Mouse (Mus musculus) liver, embryonic 12.5 days (tissue): ENCODE results near the gene Bmpr2. TPM values are rescaled to one million over a fixed set of nuclear protein-coding genes. Genes with fewer than 3 reads are reported as not detected.
A peak's percentile ranks its signal among the peaks of the same experiment; 100 is the strongest.

ENCODE experiments used
- ATAC-seq: fragments of 200-750 bp; cut with Nextera tagmentation; 2 replicates; pipeline ENCODE4 v1.8.0; 2017; ENCODE audit warnings: moderate number of reproducible peaks, mild to moderate bottlenecking, moderate library complexity
- H3K27ac ChIP-seq: fragments of 300-500 bp; sonication (generic); 2 replicates; pipeline ENCODE4 v1.5.1; 2016; ENCODE audit warnings: mild to moderate bottlenecking
- H3K27me3 ChIP-seq: fragments of 300-500 bp; sonication (generic); replicated peaks from 2 replicates; pipeline ENCODE4 v1.6.1; 2016; ENCODE audit warnings: mild to moderate bottlenecking, moderate library complexity
- H3K36me3 ChIP-seq: fragments of 300-500 bp; sonication (generic); 2 replicates; pipeline ENCODE4 v1.6.1; 2016; ENCODE audit warnings: mild to moderate bottlenecking, moderate library complexity
- H3K4me1 ChIP-seq: fragments of 300-500 bp; sonication (generic); 2 replicates; pipeline ENCODE4 v1.6.1; 2016
- H3K4me2 ChIP-seq: fragments of 300-500 bp; sonication (generic); 2 replicates; pipeline ENCODE4 v1.6.1; 2016; ENCODE audit warnings: mild to moderate bottlenecking, moderate library complexity
- H3K4me3 ChIP-seq: fragments of 300-500 bp; sonication (generic); 2 replicates; pipeline ENCODE4 v1.5.1; 2016; ENCODE audit warnings: mild to moderate bottlenecking, moderate library complexity
- H3K9ac ChIP-seq: fragments of 300-500 bp; sonication (generic); 2 replicates; pipeline ENCODE4 v1.6.1; 2016; ENCODE audit warnings: mild to moderate bottlenecking, moderate library complexity
- H3K9me3 ChIP-seq: fragments of 300-500 bp; sonication (generic); replicated peaks from 2 replicates; pipeline ENCODE4 v1.6.1; 2016; ENCODE audit warnings: mild to moderate bottlenecking, moderate library complexity
- WGBS: fragments of 180-500 bp; shearing (Covaris S2); methylation state at CpG from one replicate; pipeline ENCODE4 v1.1.7; 2016; ENCODE audit not compliant: insufficient replicate concordance; 5-methylcytosine and 5-hydroxymethylcytosine counted together
- polyA plus RNA-seq: library from polyadenylated mRNA; unstranded; fragments of >200 nt; fragmentation: Nextera tagmentation; extraction: Ambion mirVana; gene quantifications from 2 replicates; pipeline ENCODE4 v1.2.1, GENCODE M21; 2016

Bmpr2 gene
- polyA plus RNA-seq, 1 experiment from 2014 or later = 1.5 TPM

GRCm38 (mm10) chr1:59883349-59884134 is 120.3 kb downstream of the Bmpr2 start:
- Histone ChIP-seq H3K27ac (no peak overlapping the region), H3K4me1 (no peaks in the 10 kb centered on the region), H3K9ac (no peak overlapping the region), H3K36me3 (no peaks in the 10 kb centered on the region), H3K27me3 (no peaks in the 10 kb centered on the region), H3K4me3 (no peak overlapping the region), H3K4me2 (no peak overlapping the region), H3K9me3 (no peaks in the 10 kb centered on the region)
- ATAC-seq = no peak
- WGBS = 34% methylated on average over 3 of the region's 3 CpGs

- Histone ChIP-seq H3K4me3 (no peak overlapping the region), H3K9me3 (no peaks in the 10 kb centered on the region), H3K27me3 (no peaks in the 10 kb centered on the region), H3K27ac (no peak overlapping the region), H3K4me1 (no peaks in the 10 kb centered on the region), H3K9ac (no peak overlapping the region), H3K4me2 (no peak overlapping the region), H3K36me3 (no peaks in the 10 kb centered on the region)
- ATAC-seq = no peak
- whole genome bisulfite sequencing = 70% methylated on average over 4 of the region's 4 CpGs
Measured at GRCm38 (mm10) chr1:59886899-59887298, 123.7 kb downstream of the Bmpr2 start.

- no peaks in the 10 kb centered on the region for H3K9me3 ChIP-seq
- H3K36me3 ChIP-seq = no peaks in the 10 kb centered on the region
- H3K4me2 ChIP-seq = no peak overlapping the region
- no peak overlapping the region for H3K9ac ChIP-seq
- no peak overlapping the region for H3K27ac ChIP-seq
- H3K27me3 ChIP-seq = no peaks in the 10 kb centered on the region
- ATAC-seq = no peak
- H3K4me1 ChIP-seq = peaks cover 5% of the 10 kb centered on the region
- no peak overlapping the region for H3K4me3 ChIP-seq
Measured at GRCm38 (mm10) chr1:59888018-59888417, 124.8 kb downstream of the Bmpr2 start.

GRCm38 (mm10) chr1:59891185-59891584 is 128.0 kb downstream of the Bmpr2 start:
- Histone ChIP-seq H3K27ac (no peak overlapping the region), H3K4me3 (no peak overlapping the region), H3K9me3 (no peaks in the 10 kb centered on the region), H3K36me3 (no peaks in the 10 kb centered on the region), H3K9ac (no peak overlapping the region), H3K4me2 (no peak overlapping the region), H3K27me3 (no peaks in the 10 kb centered on the region), H3K4me1 (peaks cover 37% of the 10 kb centered on the region)
- ATAC-seq = no peak
- WGBS = 69% methylated on average over 4 of the region's 4 CpGs

- Histone ChIP-seq H3K36me3 (no peaks in the 10 kb centered on the region), H3K4me2 (no peak overlapping the region), H3K27me3 (no peaks in the 10 kb centered on the region), H3K4me3 (no peak overlapping the region), H3K9ac (no peak overlapping the region), H3K9me3 (no peaks in the 10 kb centered on the region), H3K27ac (no peak overlapping the region), H3K4me1 (peaks cover 53% of the 10 kb centered on the region)
- no peak for ATAC-seq
- 71% methylated on average over 8 of the region's 8 CpGs for WGBS
Measured at GRCm38 (mm10) chr1:59892777-59893176, 129.6 kb downstream of the Bmpr2 start.

- Histone ChIP-seq H3K4me3 (no peak overlapping the region), H3K27me3 (no peaks in the 10 kb centered on the region), H3K9ac (peak overlapping the region; percentile 47), H3K9me3 (no peaks in the 10 kb centered on the region), H3K4me2 (peak overlapping the region; percentile 55), H3K36me3 (no peaks in the 10 kb centered on the region), H3K27ac (peak overlapping the region; percentile 86), H3K4me1 (peaks cover 65% of the 10 kb centered on the region)
- peak; percentile 85 for ATAC-seq
- WGBS = 14% methylated on average over 4 of the region's 4 CpGs
Measured at GRCm38 (mm10) chr1:59894025-59894424, 130.8 kb downstream of the Bmpr2 start.

- no peak overlapping the region for H3K9ac ChIP-seq
- no peaks in the 10 kb centered on the region for H3K36me3 ChIP-seq
- H3K9me3 ChIP-seq = no peaks in the 10 kb centered on the region
- no peak overlapping the region for H3K27ac ChIP-seq
- no peak for ATAC-seq
- no peak overlapping the region for H3K4me3 ChIP-seq
- H3K4me1 ChIP-seq = peaks cover 80% of the 10 kb centered on the region
- 69% methylated on average over 4 of the region's 4 CpGs for WGBS
- H3K27me3 ChIP-seq = no peaks in the 10 kb centered on the region
- no peak overlapping the region for H3K4me2 ChIP-seq
Measured at GRCm38 (mm10) chr1:59895456-59895855, 132.3 kb downstream of the Bmpr2 start.

GRCm38 (mm10) chr1:59897147-59897798 is 134.1 kb downstream of the Bmpr2 start:
- ATAC-seq = no peak
- Histone ChIP-seq H3K4me3 (no peak overlapping the region), H3K27me3 (no peaks in the 10 kb centered on the region), H3K9ac (no peak overlapping the region), H3K4me1 (peaks cover 98% of the 10 kb centered on the region), H3K27ac (no peak overlapping the region), H3K4me2 (no peak overlapping the region), H3K9me3 (no peaks in the 10 kb centered on the region), H3K36me3 (no peaks in the 10 kb centered on the region)
- 62% methylated on average over 5 of the region's 5 CpGs for WGBS

- no peak overlapping the region for H3K9ac ChIP-seq
- H3K4me3 ChIP-seq = no peak overlapping the region
- 0 out of 2 replicates have a peak overlapping the region, but pooled peaks have one; percentile 4 for H3K27ac ChIP-seq
- H3K4me2 ChIP-seq = no peak overlapping the region
- 49% methylated on average over 2 of the region's 2 CpGs for WGBS
- peaks cover 89% of the 10 kb centered on the region for H3K4me1 ChIP-seq
- no peaks in the 10 kb centered on the region for H3K9me3 ChIP-seq
- no peaks in the 10 kb centered on the region for H3K36me3 ChIP-seq
- no peaks in the 10 kb centered on the region for H3K27me3 ChIP-seq
- ATAC-seq = no peak
Measured at GRCm38 (mm10) chr1:59899679-59900078, 136.5 kb downstream of the Bmpr2 start.

GRCm38 (mm10) chr1:59901082-59901876 is 138.1 kb downstream of the Bmpr2 start:
- peak; percentile 78 for ATAC-seq
- H3K4me2 ChIP-seq = peak overlapping the region; percentile 36
- no peaks in the 10 kb centered on the region for H3K36me3 ChIP-seq
- no peak overlapping the region for H3K4me3 ChIP-seq
- peak overlapping the region; percentile 67 for H3K27ac ChIP-seq
- H3K9ac ChIP-seq = 0 out of 2 replicates have a peak overlapping the region, but pooled peaks have one; percentile 3
- WGBS = 37% methylated on average over 5 of the region's 5 CpGs
- H3K9me3 ChIP-seq = no peaks in the 10 kb centered on the region
- H3K27me3 ChIP-seq = no peaks in the 10 kb centered on the region
- peaks cover 89% of the 10 kb centered on the region for H3K4me1 ChIP-seq

- no peaks in the 10 kb centered on the region for H3K27me3 ChIP-seq
- ATAC-seq = no peak
- no peak overlapping the region for H3K4me3 ChIP-seq
- H3K4me2 ChIP-seq = no peak overlapping the region
- H3K4me1 ChIP-seq = peaks cover 76% of the 10 kb centered on the region
- WGBS = 46% methylated on average over 3 of the region's 3 CpGs
- H3K9ac ChIP-seq = no peak overlapping the region
- H3K36me3 ChIP-seq = no peaks in the 10 kb centered on the region
- H3K27ac ChIP-seq = no peak overlapping the region
- H3K9me3 ChIP-seq = no peaks in the 10 kb centered on the region
Measured at GRCm38 (mm10) chr1:59902634-59903033, 139.4 kb downstream of the Bmpr2 start.
